Mouse (Mus musculus) monocyte, adult 59 days (primary cell): ENCODE measurements around the gene Tas1r3. TPM values are rescaled to one million over a fixed set of nuclear protein-coding genes. Genes with fewer than 3 reads are reported as not detected.

Experiments used
- total RNA-seq, 2 experiments: library from RNA; stranded (reverse); gene quantifications; one replicate each; pipeline ENCODE4 v1.2.4; 2023

Tas1r3 gene
- under 1 TPM; 0.58 to 0.84 TPM for total RNA-seq

GRCm38 (mm10) chr4:155863001-155863400 is at the start of gene Tas1r3:
Gene Tas1r3 (minus strand): TSS chr4:155863362.

GRCm38 (mm10) chr4:155891551-155892001 is 28.4 kb upstream of the Tas1r3 start, which contains the start of the genes Pusl1 and Acap3:
Gene Pusl1 (minus strand): TSS chr4:155891781.
Gene Acap3 (plus strand): TSS chr4:155891822.

GRCm38 (mm10) chr4:155869317-155870033 is 6.3 kb upstream of the Tas1r3 start, which contains the start of the genes Cptp and Ints11:
Gene Cptp (minus strand): TSS chr4:155869440.
Gene Ints11 (plus strand): TSS chr4:155869546.

GRCm38 (mm10) chr4:155846871-155847578 is 16.1 kb downstream of the Tas1r3 start, which contains the start of gene Dvl1:
Gene Dvl1 (plus strand): TSS chr4:155847402.

GRCm38 (mm10) chr4:155839483-155839910 is 23.7 kb downstream of the Tas1r3 start, which contains the start of gene Mxra8:
Gene Mxra8 (plus strand): TSS chr4:155839680.

GRCm38 (mm10) chr4:155831205-155831766 is 31.9 kb downstream of the Tas1r3 start, which contains the start of gene Aurkaip1:
Gene Aurkaip1 (plus strand): TSS chr4:155831272.

GRCm38 (mm10) chr4:155811929-155812664 is 51.1 kb downstream of the Tas1r3 start, which contains the start of gene Ccnl2:
Gene Ccnl2 (plus strand): TSS chr4:155812489.

Other genes with a start within 250 kb of the Tas1r3 start
- gene Cdk11b, start 238.5 kb downstream of the Tas1r3 start, total RNA-seq: 100 to 1,000 TPM in 1 of 2 experiments, 10 to 100 TPM in 1; 95.9 to 117 TPM
- gene Gm10563, start 218.0 kb downstream of the Tas1r3 start, total RNA-seq: not detected
- under 1 TPM in 1 of 2 experiments, not detected in 1; 0.36 TPM for gene Mmp23, start 210.0 kb downstream of the Tas1r3 start, total RNA-seq
- gene Mib2, start 194.2 kb downstream of the Tas1r3 start, total RNA-seq: 10 to 100 TPM; 39.5 to 42.6 TPM
- 1 to 10 TPM; 2.2 to 2.7 TPM for gene Fndc10, start 169.0 kb downstream of the Tas1r3 start, total RNA-seq
- 10 to 100 TPM; 73.7 to 74.0 TPM for gene Ssu72, start 158.6 kb downstream of the Tas1r3 start, total RNA-seq
- 1 to 10 TPM in 1 of 2 experiments, under 1 TPM in 1; 0.88 to 1.4 TPM for gene Tmem240, start 128.6 kb downstream of the Tas1r3 start, total RNA-seq
- 10 to 100 TPM; 24.2 to 24.6 TPM for gene Atad3a, start 102.3 kb downstream of the Tas1r3 start, total RNA-seq
- gene Vwa1, start 88.7 kb downstream of the Tas1r3 start, total RNA-seq: under 1 TPM in 1 of 2 experiments, not detected in 1; 0.21 TPM
- not detected for gene Tmem88b, start 77.5 kb downstream of the Tas1r3 start, total RNA-seq
- not detected for gene Ankrd65, start 72.9 kb downstream of the Tas1r3 start, total RNA-seq
- gene Mrpl20, start 60.5 kb downstream of the Tas1r3 start, total RNA-seq: 10 to 100 TPM; 51.0 to 54.8 TPM
- 100 to 1,000 TPM; 158 to 164 TPM for gene Ccnl2, start 50.9 kb downstream of the Tas1r3 start, total RNA-seq
- gene Aurkaip1, start 32.1 kb downstream of the Tas1r3 start, total RNA-seq: 10 to 100 TPM; 58.6 to 66.6 TPM
- gene Mxra8, start 23.7 kb downstream of the Tas1r3 start, total RNA-seq: 1 to 10 TPM in 1 of 2 experiments, under 1 TPM in 1; 0.50 to 1.3 TPM
- gene Dvl1, start 16.0 kb downstream of the Tas1r3 start, total RNA-seq: 10 to 100 TPM; 41.4 to 45.3 TPM
- gene Cptp, start 6.1 kb upstream of the Tas1r3 start, total RNA-seq: 10 to 100 TPM in 1 of 2 experiments, 1 to 10 TPM in 1; 7.6 to 15.4 TPM
- 10 to 100 TPM; 32.4 to 38.0 TPM for gene Ints11, start 6.2 kb upstream of the Tas1r3 start, total RNA-seq
- 10 to 100 TPM; 23.1 to 25.2 TPM for gene Pusl1, start 28.4 kb upstream of the Tas1r3 start, total RNA-seq
- 10 to 100 TPM; 57.8 to 64.3 TPM for gene Acap3, start 28.5 kb upstream of the Tas1r3 start, total RNA-seq
- gene Ube2j2, start 80.5 kb upstream of the Tas1r3 start, total RNA-seq: 100 to 1,000 TPM; 105 to 114 TPM
- 1 to 10 TPM; 2.9 to 9.5 TPM for gene C1qtnf12, start 99.0 kb upstream of the Tas1r3 start, total RNA-seq
- 1 to 10 TPM; 1.7 to 2.4 TPM for gene B3galt6, start 129.3 kb upstream of the Tas1r3 start, total RNA-seq
- 100 to 1,000 TPM; 142 to 157 TPM for gene Sdf4, start 129.5 kb upstream of the Tas1r3 start, total RNA-seq
- gene Tnfrsf4, start 150.5 kb upstream of the Tas1r3 start, total RNA-seq: 1 to 10 TPM; 1.5 to 2.2 TPM
- 1 to 10 TPM; 2.7 to 3.6 TPM for gene Tnfrsf18, start 162.8 kb upstream of the Tas1r3 start, total RNA-seq
- gene Ttll10, start 196.1 kb upstream of the Tas1r3 start, total RNA-seq: not detected
- gene 9430015G10Rik, start 246.6 kb upstream of the Tas1r3 start, total RNA-seq: 10 to 100 TPM; 14.0 to 16.8 TPM